Mouse (Mus musculus): Measurements from ENCODE around the gene Sh3yl1.

GRCm38 (mm10) chr12:30922401-30922800 lies 10.9 kb downstream of the Sh3yl1 start:
- TF ChIP-seq CTCF (IDR thresholded peaks at IDR 0.05), result no peak
- TF ChIP-seq EP300 (IDR thresholded peaks at IDR 0.05), result no peak

Measured in lung, postnatal 0 days (tissue).